Mouse (Mus musculus) liver, adult 2 months (tissue): ENCODE results near the gene Mpzl3.

Experiments
- CTCF ChIP-seq: fragments of 200-500 bp; IDR thresholded peaks from 2 replicates; pipeline ENCODE4 v1.5.1; 2011; ENCODE audit warnings: low read depth, low read length, control low read depth
- POLR2A ChIP-seq: fragments of 200-500 bp; IDR thresholded peaks from 2 replicates; pipeline ENCODE4 v1.6.1; 2011; ENCODE audit warnings: low read length, control low read depth; ENCODE audit not compliant: insufficient read depth; ENCODE audit errors: extremely low read depth

- TF ChIP-seq CTCF (no peak), POLR2A (no peak)
Observed at GRCm38 (mm10) chr9:45077859-45078258, 22.9 kb downstream of the Mpzl3 start.
